Mouse (Mus musculus): Measurements from ENCODE around the gene Prps2. TPM values are rescaled to one million over a fixed set of nuclear protein-coding genes. Genes with fewer than 3 reads are reported as not detected.
A peak's percentile ranks its signal among the peaks of the same experiment; 100 is the strongest.

Prps2 gene
- polyA plus RNA-seq, 1 experiment from 2014 or later = 9.0 TPM

DNA sequence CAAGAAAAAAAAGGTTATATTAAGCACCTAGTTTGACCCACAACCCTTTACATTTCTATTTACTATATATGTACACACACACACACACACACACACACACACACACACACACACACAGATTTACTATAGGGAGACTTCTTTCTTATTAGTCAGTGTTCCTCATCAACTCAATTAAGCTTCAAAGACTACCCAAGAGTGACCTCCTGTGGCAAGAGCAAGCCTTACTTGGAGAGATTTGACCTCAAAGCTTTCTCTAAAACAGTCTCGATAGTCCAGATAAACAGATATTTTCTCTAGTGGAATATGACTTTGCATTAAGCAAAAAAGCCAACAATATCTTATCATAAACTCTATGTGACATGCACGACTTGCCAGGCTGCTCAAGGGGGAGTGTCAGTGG lies 25.1 kb downstream of the Prps2 start:
- Histone ChIP-seq H3K4me1 (ENCODE audit: control insufficient read depth, insufficient read depth, low read length) (no peaks in the 10 kb centered on the region), H3K9me3 (replicated peaks; ENCODE audit: control insufficient read depth, low read length) (no peaks in the 10 kb centered on the region), H3K4me2 (ENCODE audit: low read length) (no peak overlapping the region), H3K4me3 (ENCODE audit: low read depth, low read length) (no peak overlapping the region), H3K36me3 (ENCODE audit: control insufficient read depth, insufficient read depth, low read length) (no peaks in the 10 kb centered on the region), H3K27me3 (replicated peaks; ENCODE audit: control insufficient read depth, insufficient read depth, low read length) (no peaks in the 10 kb centered on the region), H3K9ac (ENCODE audit: low read length) (no peak overlapping the region), H3K27ac (ENCODE audit: low read depth, low read length) (no peak overlapping the region)
- ATAC-seq (no peak), DNase-seq (ENCODE audit: low spot score) (peak; percentile 17)
- WGBS = 71% methylated on average over 2 of the region's 2 CpGs

GRCm38 (mm10) chrX:167355965-167356364 lies 26.6 kb downstream of the Prps2 start:
- H3K27ac ChIP-seq (ENCODE audit: low read depth, low read length) = no peak overlapping the region
- no peaks in the 10 kb centered on the region for H3K36me3 ChIP-seq (ENCODE audit: control insufficient read depth, insufficient read depth, low read length)
- no peak for ATAC-seq
- H3K9me3 ChIP-seq (replicated peaks; ENCODE audit: control insufficient read depth, low read length) = no peaks in the 10 kb centered on the region
- no peak overlapping the region for H3K4me3 ChIP-seq (ENCODE audit: low read depth, low read length)
- no peak overlapping the region for H3K9ac ChIP-seq (ENCODE audit: low read length)
- H3K27me3 ChIP-seq (replicated peaks; ENCODE audit: control insufficient read depth, insufficient read depth, low read length) = no peaks in the 10 kb centered on the region
- DNase-seq (ENCODE audit: low spot score) = no peak
- H3K4me2 ChIP-seq (ENCODE audit: low read length) = no peak overlapping the region
- WGBS = 89% methylated on average over 3 of the region's 3 CpGs
- H3K4me1 ChIP-seq (ENCODE audit: control insufficient read depth, insufficient read depth, low read length) = no peaks in the 10 kb centered on the region

DNA sequence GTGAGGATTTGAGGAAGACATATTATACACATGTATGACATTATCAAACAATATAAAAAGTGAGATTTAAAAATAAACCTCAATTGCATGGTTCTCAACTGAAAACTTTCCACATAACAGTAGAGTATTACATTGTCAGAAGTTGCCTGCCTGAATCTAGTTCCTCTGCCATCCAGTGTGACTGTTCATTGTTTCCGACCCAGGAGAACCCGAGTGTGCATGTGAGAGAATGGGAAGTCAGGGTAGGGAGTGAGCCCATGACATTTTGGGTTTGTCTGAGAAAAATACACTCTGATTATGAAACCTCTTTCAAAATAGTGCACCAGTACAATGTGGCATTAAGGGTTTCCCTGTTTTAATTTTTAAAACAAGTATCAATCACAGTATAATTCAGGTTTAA lies 28.9 kb downstream of the Prps2 start:
- 90% methylated on average over 2 of the region's 2 CpGs for WGBS
- ATAC-seq = no peak
- no peaks in the 10 kb centered on the region for H3K4me1 ChIP-seq (ENCODE audit: control insufficient read depth, insufficient read depth, low read length)
- H3K27ac ChIP-seq (ENCODE audit: low read depth, low read length) = no peak overlapping the region
- no peaks in the 10 kb centered on the region for H3K9me3 ChIP-seq (replicated peaks; ENCODE audit: control insufficient read depth, low read length)
- no peaks in the 10 kb centered on the region for H3K27me3 ChIP-seq (replicated peaks; ENCODE audit: control insufficient read depth, insufficient read depth, low read length)
- H3K9ac ChIP-seq (ENCODE audit: low read length) = no peak overlapping the region
- no peak overlapping the region for H3K4me3 ChIP-seq (ENCODE audit: low read depth, low read length)
- DNase-seq (ENCODE audit: low spot score) = no peak
- no peak overlapping the region for H3K4me2 ChIP-seq (ENCODE audit: low read length)
- H3K36me3 ChIP-seq (ENCODE audit: control insufficient read depth, insufficient read depth, low read length) = no peaks in the 10 kb centered on the region

GRCm38 (mm10) chrX:167346440-167346839 lies 36.1 kb downstream of the Prps2 start:
- no peaks in the 10 kb centered on the region for H3K36me3 ChIP-seq (ENCODE audit: control insufficient read depth, insufficient read depth, low read length)
- no peak overlapping the region for H3K4me2 ChIP-seq (ENCODE audit: low read length)
- no peaks in the 10 kb centered on the region for H3K9me3 ChIP-seq (replicated peaks; ENCODE audit: control insufficient read depth, low read length)
- no peaks in the 10 kb centered on the region for H3K4me1 ChIP-seq (ENCODE audit: control insufficient read depth, insufficient read depth, low read length)
- ATAC-seq (no peak), DNase-seq (ENCODE audit: low spot score) (no peak)
- H3K27ac ChIP-seq (ENCODE audit: low read depth, low read length) = no peak overlapping the region
- WGBS = 82% methylated on average over 1 of the region's 1 CpGs
- 0 out of 2 replicates have a peak, but pooled peaks cover 3% of the 10 kb centered on the region for H3K27me3 ChIP-seq (replicated peaks; ENCODE audit: control insufficient read depth, insufficient read depth, low read length)
- H3K4me3 ChIP-seq (ENCODE audit: low read depth, low read length) = no peak overlapping the region
- H3K9ac ChIP-seq (ENCODE audit: low read length) = no peak overlapping the region

DNA sequence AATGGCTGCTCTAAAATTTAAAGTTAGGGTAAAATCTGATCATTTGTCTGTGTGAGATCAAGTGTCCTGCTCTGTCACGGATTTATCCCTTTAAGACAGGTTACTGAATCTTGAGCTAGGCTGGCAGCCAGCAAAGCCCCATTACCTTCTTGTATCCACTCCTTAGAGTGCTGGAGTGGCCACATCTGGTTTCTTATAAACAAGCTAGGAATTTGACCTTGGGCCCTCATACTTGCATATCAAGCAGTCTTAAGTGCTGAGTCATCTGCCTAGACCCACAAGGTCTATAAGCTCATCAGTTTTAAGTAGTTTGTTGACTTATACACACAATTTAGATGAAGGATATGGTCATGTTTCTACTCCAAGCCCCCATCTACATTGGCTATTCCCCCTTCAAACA lies 38.2 kb downstream of the Prps2 start:
- ATAC-seq = no peak
- H3K9ac ChIP-seq (ENCODE audit: low read length) = no peak overlapping the region
- no peak for DNase-seq (ENCODE audit: low spot score)
- H3K4me2 ChIP-seq (ENCODE audit: low read length) = no peak overlapping the region
- no peaks in the 10 kb centered on the region for H3K36me3 ChIP-seq (ENCODE audit: control insufficient read depth, insufficient read depth, low read length)
- 0 out of 2 replicates have a peak, but pooled peaks cover 3% of the 10 kb centered on the region for H3K27me3 ChIP-seq (replicated peaks; ENCODE audit: control insufficient read depth, insufficient read depth, low read length)
- H3K27ac ChIP-seq (ENCODE audit: low read depth, low read length) = no peak overlapping the region
- no peaks in the 10 kb centered on the region for H3K4me1 ChIP-seq (ENCODE audit: control insufficient read depth, insufficient read depth, low read length)
- no peak overlapping the region for H3K4me3 ChIP-seq (ENCODE audit: low read depth, low read length)
- H3K9me3 ChIP-seq (replicated peaks; ENCODE audit: control insufficient read depth, low read length) = no peaks in the 10 kb centered on the region
- 85% methylated on average over 1 of the region's 1 CpGs for WGBS

DNA sequence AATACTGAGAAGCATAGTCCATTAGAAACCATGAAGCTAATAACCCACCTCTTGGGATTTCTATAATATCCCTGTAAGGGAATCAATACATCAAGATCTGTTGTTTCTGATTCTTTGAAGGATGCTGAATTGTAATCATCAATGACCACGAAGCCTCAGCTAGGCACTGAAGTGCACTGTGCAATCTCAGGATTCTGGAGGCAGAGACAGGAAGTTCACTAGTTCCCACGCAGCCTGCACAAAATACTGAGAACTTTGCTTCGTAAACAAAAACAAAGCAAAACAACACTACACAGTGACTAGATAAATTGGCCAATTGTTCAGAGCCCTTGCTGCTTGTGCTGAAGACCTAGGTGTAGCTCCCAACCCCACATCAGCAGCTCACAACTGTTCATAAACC lies 40.7 kb downstream of the Prps2 start:
- DNase-seq (ENCODE audit: low spot score) (no peak), ATAC-seq (no peak)
- Histone ChIP-seq H3K27me3 (replicated peaks; ENCODE audit: control insufficient read depth, insufficient read depth, low read length) (0 out of 2 replicates have a peak, but pooled peaks cover 3% of the 10 kb centered on the region), H3K4me1 (ENCODE audit: control insufficient read depth, insufficient read depth, low read length) (no peaks in the 10 kb centered on the region), H3K9me3 (replicated peaks; ENCODE audit: control insufficient read depth, low read length) (no peaks in the 10 kb centered on the region), H3K4me3 (ENCODE audit: low read depth, low read length) (no peak overlapping the region), H3K9ac (ENCODE audit: low read length) (no peak overlapping the region), H3K36me3 (ENCODE audit: control insufficient read depth, insufficient read depth, low read length) (no peaks in the 10 kb centered on the region), H3K27ac (ENCODE audit: low read depth, low read length) (no peak overlapping the region), H3K4me2 (ENCODE audit: low read length) (no peak overlapping the region)
- 92% methylated on average over 3 of the region's 3 CpGs for WGBS

DNA sequence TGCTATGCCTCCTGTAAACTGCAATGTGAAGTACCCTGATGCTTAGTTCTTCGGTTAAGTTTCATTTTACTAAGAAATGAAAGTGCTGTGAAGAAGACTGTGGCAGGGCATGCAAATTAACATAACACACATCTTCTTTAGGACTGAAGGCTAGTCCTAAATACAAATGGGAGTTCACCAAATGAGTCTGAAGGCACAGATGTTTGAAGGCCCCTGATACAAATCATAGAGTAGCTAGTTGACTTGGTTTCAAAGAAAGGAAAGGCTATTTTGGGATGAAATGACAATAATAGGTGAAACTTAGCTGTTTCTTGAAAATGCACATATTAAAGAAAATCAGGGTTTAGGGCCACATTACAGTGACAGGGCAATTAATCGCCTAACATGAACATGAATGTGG lies 42.4 kb downstream of the Prps2 start:
- no peak for ATAC-seq

GRCm38 (mm10) chrX:167337990-167338389 lies 44.6 kb downstream of the Prps2 start:
- Histone ChIP-seq H3K4me1 (ENCODE audit: control insufficient read depth, insufficient read depth, low read length) (no peaks in the 10 kb centered on the region), H3K27me3 (replicated peaks; ENCODE audit: control insufficient read depth, insufficient read depth, low read length) (no peaks in the 10 kb centered on the region), H3K9me3 (replicated peaks; ENCODE audit: control insufficient read depth, low read length) (no peaks in the 10 kb centered on the region), H3K4me3 (ENCODE audit: low read depth, low read length) (no peak overlapping the region), H3K9ac (ENCODE audit: low read length) (no peak overlapping the region), H3K4me2 (ENCODE audit: low read length) (no peak overlapping the region), H3K36me3 (ENCODE audit: control insufficient read depth, insufficient read depth, low read length) (no peaks in the 10 kb centered on the region), H3K27ac (ENCODE audit: low read depth, low read length) (no peak overlapping the region)
- DNase-seq (ENCODE audit: low spot score) (no peak), ATAC-seq (no peak)
- WGBS = 100% methylated on average over 1 of the region's 1 CpGs

More for the DNA sequence above, 42.4 kb downstream of the Prps2 start:
- Histone ChIP-seq H3K4me1 (ENCODE audit: control insufficient read depth, insufficient read depth, low read length) (no peaks in the 10 kb centered on the region), H3K27me3 (replicated peaks; ENCODE audit: control insufficient read depth, insufficient read depth, low read length) (no peaks in the 10 kb centered on the region), H3K9me3 (replicated peaks; ENCODE audit: control insufficient read depth, low read length) (no peaks in the 10 kb centered on the region), H3K9ac (ENCODE audit: low read length) (no peak overlapping the region), H3K27ac (ENCODE audit: low read depth, low read length) (no peak overlapping the region), H3K4me2 (ENCODE audit: low read length) (no peak overlapping the region), H3K4me3 (ENCODE audit: low read depth, low read length) (no peak overlapping the region), H3K36me3 (ENCODE audit: control insufficient read depth, insufficient read depth, low read length) (no peaks in the 10 kb centered on the region)
- 89% methylated on average over 2 of the region's 2 CpGs for WGBS
- no peak for DNase-seq (ENCODE audit: low spot score)

DNA sequence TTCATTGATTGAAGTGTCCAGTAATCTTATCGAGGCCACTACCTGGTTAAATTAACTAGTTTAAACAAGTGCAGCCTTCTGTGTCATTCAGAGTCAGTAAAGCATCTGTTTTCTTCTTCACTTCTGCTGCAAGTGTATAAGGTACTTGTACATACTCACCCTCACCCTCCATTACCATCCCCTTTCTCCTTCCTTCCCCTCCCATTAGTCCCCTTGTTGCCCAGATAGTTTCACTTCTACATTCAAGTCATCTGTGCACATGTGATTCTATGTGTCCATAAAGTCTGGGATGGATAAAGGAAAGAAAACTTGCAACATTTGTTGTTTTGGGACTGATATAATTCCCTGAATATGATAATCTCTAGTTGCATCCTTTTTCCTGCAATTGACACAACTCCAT lies 48.0 kb downstream of the Prps2 start:
- H3K4me2 ChIP-seq (ENCODE audit: low read length) = no peak overlapping the region
- no peaks in the 10 kb centered on the region for H3K4me1 ChIP-seq (ENCODE audit: control insufficient read depth, insufficient read depth, low read length)
- DNase-seq (ENCODE audit: low spot score) = no peak
- H3K36me3 ChIP-seq (ENCODE audit: control insufficient read depth, insufficient read depth, low read length) = no peaks in the 10 kb centered on the region
- ATAC-seq = no peak
- H3K27ac ChIP-seq (ENCODE audit: low read depth, low read length) = no peak overlapping the region
- H3K4me3 ChIP-seq (ENCODE audit: low read depth, low read length) = no peak overlapping the region
- no peaks in the 10 kb centered on the region for H3K9me3 ChIP-seq (replicated peaks; ENCODE audit: control insufficient read depth, low read length)
- no peaks in the 10 kb centered on the region for H3K27me3 ChIP-seq (replicated peaks; ENCODE audit: control insufficient read depth, insufficient read depth, low read length)
- H3K9ac ChIP-seq (ENCODE audit: low read length) = no peak overlapping the region
- 76% methylated on average over 1 of the region's 1 CpGs for WGBS
